Mouse (Mus musculus) lung, adult 2 months (tissue): ENCODE data around the gene Ubn2. TPM values are rescaled to one million over a fixed set of nuclear protein-coding genes. Genes with fewer than 3 reads are reported as not detected.
"Not testable (repeated sequence)": the region's sequence is repeated elsewhere in the genome, so short reads cannot be mapped to it uniquely, and the experiment has no call there.

Source experiments
- DNase-seq: peaks from one replicate; pipeline ENCODE4 v3.0.0; 2022
- H3K4me1 ChIP-seq: fragments of 200-500 bp; 2 replicates; pipeline ENCODE4 v1.6.1; 2011; ENCODE audit warnings: low read length; ENCODE audit not compliant: control insufficient read depth, insufficient read depth
- H3K4me3 ChIP-seq: fragments of 200-500 bp; replicated peaks from 2 replicates; pipeline ENCODE3; 2011; ENCODE audit warnings: low read depth, mild to moderate bottlenecking, control low read depth, low read length; ENCODE audit errors: extremely low read depth
- CTCF ChIP-seq: fragments of 200-500 bp; IDR thresholded peaks from 2 replicates; pipeline ENCODE4 v1.5.1; 2011; ENCODE audit warnings: mild to moderate bottlenecking, low read length, control low read depth; ENCODE audit not compliant: insufficient read depth
- POLR2A ChIP-seq: fragments of 200-500 bp; IDR thresholded peaks from 2 replicates; pipeline ENCODE4 v1.6.1; 2011; ENCODE audit warnings: low read depth, mild to moderate bottlenecking, control low read depth, low read length, borderline replicate concordance; ENCODE audit errors: extremely low read depth
- WGBS: fragments of 180-500 bp; shearing (Covaris S2); methylation state at CpG from one replicate; pipeline ENCODE4 v1.1.7; 2018; 5-methylcytosine and 5-hydroxymethylcytosine counted together
- polyA plus RNA-seq: library from polyadenylated mRNA; depleted of rRNA; stranded (reverse); fragments of >200 nt; gene quantifications from 2 replicates; pipeline ENCODE4 v1.2.3, GENCODE M21; 2012

The Ubn2 gene
- polyA plus RNA-seq, 1 experiment: 7.8 TPM

- no peaks in the 10 kb centered on the region for H3K4me1 ChIP-seq
- DNase-seq: peak; percentile 66
- 10% methylated on average over 25 of the region's 25 CpGs for WGBS
- no peak for TF ChIP-seq CTCF
- H3K4me3 ChIP-seq: peak overlapping the region; percentile 76
Observed at GRCm38 (mm10) chr6:38532500-38533420, 99.0 kb downstream of the Ubn2 start.

GRCm38 (mm10) chr6:38533428-38534405, 100.0 kb downstream of the Ubn2 start, which contains the start of gene Fmc1:
TSS of gene Fmc1 (plus strand) at chr6:38533502.
- TF ChIP-seq CTCF: no peak
- TF ChIP-seq POLR2A: peak; percentile 82
- no peaks in the 10 kb centered on the region for H3K4me1 ChIP-seq
- 2% methylated on average over 41 of the region's 41 CpGs for WGBS
- peak within 1 kb of the TSS; percentile 89 for H3K4me3 ChIP-seq
- DNase-seq: peak; percentile 97

- no peaks in the 10 kb centered on the region for H3K4me1 ChIP-seq
- WGBS: under 1% methylated on average over 53 of the region's 53 CpGs
- TF ChIP-seq CTCF: peak; percentile 71
- peak; percentile 76; the same call in 1 of the 2 replicates for TF ChIP-seq POLR2A
Observed at GRCm38 (mm10) chr6:38534640-38535365, 101.1 kb downstream of the Ubn2 start.

GRCm38 (mm10) chr6:38535366-38535690, 101.6 kb downstream of the Ubn2 start:
- 1% methylated on average over 9 of the region's 9 CpGs for WGBS

More at GRCm38 (mm10) chr6:38534640-38535365, 101.1 kb downstream of the Ubn2 start:
- peak overlapping the region; percentile 89 for H3K4me3 ChIP-seq
- peak; percentile 98 for DNase-seq

GRCm38 (mm10) chr6:38535788-38536187, 102.0 kb downstream of the Ubn2 start:
- no peaks in the 10 kb centered on the region for H3K4me1 ChIP-seq
- 82% methylated on average over 1 of the region's 1 CpGs for WGBS
- no peak for DNase-seq
- no peak for TF ChIP-seq POLR2A
- TF ChIP-seq CTCF: no peak
- no peak overlapping the region for H3K4me3 ChIP-seq

More at GRCm38 (mm10) chr6:38535366-38535690, 101.6 kb downstream of the Ubn2 start:
- Histone ChIP-seq H3K4me3 (peak overlapping the region; percentile 89), H3K4me1 (no peaks in the 10 kb centered on the region)
- no peak for TF ChIP-seq CTCF
- TF ChIP-seq POLR2A: no peak
- DNase-seq: no peak

- not testable (repeated sequence) for DNase-seq, H3K4me1 ChIP-seq, H3K4me3 ChIP-seq
- 94% methylated on average over 4 of the region's 5 CpGs for WGBS
Observed at GRCm38 (mm10) chr6:38544141-38544540, 110.4 kb downstream of the Ubn2 start.

GRCm38 (mm10) chr6:38547005-38547404, 113.3 kb downstream of the Ubn2 start:
- not testable (repeated sequence) for DNase-seq, H3K4me3 ChIP-seq, H3K4me1 ChIP-seq
- WGBS: 79% methylated on average over 2 of the region's 2 CpGs

- TF ChIP-seq POLR2A (no peak), CTCF (no peak)
- no peak for DNase-seq
- WGBS: 81% methylated on average over 1 of the region's 1 CpGs
- no peak overlapping the region for H3K4me3 ChIP-seq
- no peaks in the 10 kb centered on the region; the same call in 1 of the 2 replicates for H3K4me1 ChIP-seq
Observed at GRCm38 (mm10) chr6:38547707-38548106, 114.0 kb downstream of the Ubn2 start.

- H3K4me3 ChIP-seq, H3K4me1 ChIP-seq, DNase-seq: not testable (repeated sequence)
- WGBS: 94% methylated on average over 7 of the region's 7 CpGs
Observed at GRCm38 (mm10) chr6:38548595-38548994, 114.8 kb downstream of the Ubn2 start.

GRCm38 (mm10) chr6:38549840-38550239, 116.1 kb downstream of the Ubn2 start:
- not testable (repeated sequence) for H3K4me1 ChIP-seq, DNase-seq
- H3K4me3 ChIP-seq: peak overlapping the region; percentile 31
- 70% methylated on average over 6 of the region's 6 CpGs for WGBS
